Mouse (Mus musculus): ENCODE measurements around the gene Batf2.

DNA sequence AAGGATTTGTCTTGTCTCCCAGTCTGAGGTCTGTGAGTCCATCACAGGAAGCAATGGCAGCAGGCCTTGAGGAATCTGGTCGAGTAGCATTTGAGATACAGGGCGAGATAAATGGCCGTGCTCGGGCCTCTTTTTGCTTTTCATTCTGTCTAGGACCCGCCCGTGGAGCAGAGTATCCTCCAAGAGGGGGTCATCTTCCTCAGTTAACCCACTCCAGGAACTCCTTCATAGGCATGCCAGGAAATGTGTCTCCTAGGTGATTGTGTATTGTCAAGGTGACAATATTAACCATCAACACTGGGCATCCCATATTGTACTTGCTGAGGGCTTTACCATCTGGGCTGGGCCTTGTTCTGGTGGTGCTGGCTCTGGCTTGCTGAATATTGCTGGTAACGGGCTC, 46.7 kb upstream of the Batf2 start, which contains the start of gene AC131692.1:
- TF ChIP-seq POLR2A (IDR thresholded peaks at IDR 0.05; ENCODE audit: low read depth, low read length) = no peak
- no peak for TF ChIP-seq CTCF (IDR thresholded peaks at IDR 0.05; ENCODE audit: extremely low read depth, insufficient read length, insufficient replicate concordance, low read depth, low read length)

Data from small intestine, adult 2 months (tissue).